Mouse (Mus musculus): ENCODE data around the gene Rad51ap1. TPM values are rescaled to one million over a fixed set of nuclear protein-coding genes. Genes with fewer than 3 reads are reported as not detected.

Rad51ap1 gene
- polyA plus RNA-seq (2016; fragmentation: Nextera tagmentation; extraction: Ambion mirVana), result 42.6 and 45.1 TPM in 2 replicates

DNA sequence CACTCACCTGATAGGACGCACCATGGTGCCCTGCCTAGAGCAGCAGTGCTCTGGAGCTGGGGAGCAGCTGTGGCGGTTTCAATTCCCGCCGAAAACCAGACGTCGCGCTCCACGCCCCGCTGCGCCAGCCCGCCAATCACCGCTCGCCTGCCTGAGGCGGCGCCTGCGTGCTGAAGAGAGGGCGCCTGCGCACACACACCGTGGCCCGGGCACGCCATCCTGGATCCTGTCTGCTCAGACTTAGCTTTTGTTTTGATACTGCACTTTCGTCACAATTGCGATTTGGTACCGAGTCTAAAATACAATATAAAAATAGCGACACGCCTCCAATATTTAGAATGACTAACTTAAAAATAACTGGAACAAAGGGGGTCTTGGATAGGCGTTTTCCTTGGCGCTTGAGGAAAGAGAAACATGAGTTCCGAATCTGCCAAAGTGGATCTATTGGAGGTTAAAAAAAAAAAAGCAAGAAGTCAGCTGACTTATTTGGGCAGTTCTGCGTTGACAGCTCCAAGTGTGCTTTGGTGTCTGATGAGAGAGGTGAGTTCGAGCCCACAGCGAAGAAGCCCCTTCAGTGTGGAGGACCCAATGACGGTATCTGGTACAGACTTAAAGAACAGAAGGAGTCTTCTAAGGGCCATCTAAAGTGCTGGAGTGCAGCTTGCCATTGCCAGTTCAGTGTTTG lies at the start of gene Rad51ap1, which contains the start of gene D6Wsu163e:
Rad51ap1 (minus strand) TSS at position 101 of the 685 bp plus-strand sequence.
D6Wsu163e (plus strand) TSS at position 476 of the 685 bp plus-strand sequence.
- Histone ChIP-seq H3K4me3 (peak within 1 kb of the TSS; percentile 66), H3K4me2 (replicated peaks) (peak within 1 kb of the TSS; percentile 89), H3K27me3 (no peaks in the 10 kb centered on the region), H3K36me3 (peaks cover 7% of the 10 kb centered on the region; the same call in 1 of the 2 replicates), H3K27ac (no peak within 1 kb of the TSS), H3K9ac (peak within 1 kb of the TSS; percentile 58), H3K4me1 (peaks cover 23% of the 10 kb centered on the region), H3K9me3 (replicated peaks) (no peaks in the 10 kb centered on the region)
- WGBS, result under 1% methylated on average over 33 of the region's 33 CpGs
- peak; percentile 97 for ATAC-seq (ENCODE audit: low FRiP score)

DNA sequence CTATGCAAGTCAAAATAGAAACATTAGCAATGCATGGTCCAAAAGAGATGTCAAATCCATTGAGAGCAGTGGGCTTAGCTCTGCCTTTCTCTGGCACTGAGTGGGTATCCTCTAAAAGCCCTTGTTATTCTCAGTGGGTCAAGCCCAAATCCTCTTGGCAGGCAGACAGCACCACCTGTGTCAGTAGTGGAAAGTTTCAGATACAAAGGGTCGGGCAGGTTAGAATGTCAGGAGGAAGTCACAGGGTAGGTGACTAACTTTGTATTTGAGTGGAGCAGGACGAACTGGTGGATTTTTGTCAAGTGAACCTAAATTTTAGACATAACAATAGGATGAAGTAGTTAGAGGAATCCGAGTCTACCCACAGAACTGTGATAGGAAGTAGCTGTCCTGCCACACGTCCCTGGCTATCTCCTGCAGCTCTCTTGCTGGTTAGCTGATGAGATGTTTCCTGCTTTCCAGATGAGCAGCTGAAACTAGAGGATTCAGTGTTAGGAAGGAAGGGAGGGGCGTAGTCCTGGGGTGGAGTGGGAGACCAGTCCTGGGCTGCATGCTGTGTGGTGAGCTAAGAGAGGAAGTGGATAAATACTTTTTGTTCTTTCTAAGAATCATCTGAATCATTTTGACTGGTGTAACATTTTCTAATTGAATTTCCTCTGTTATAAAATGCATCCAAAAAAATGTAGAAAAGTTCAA lies 42.3 kb upstream of the Rad51ap1 start:
- Histone ChIP-seq H3K4me2 (replicated peaks) (no peak overlapping the region), H3K9me3 (replicated peaks) (no peaks in the 10 kb centered on the region), H3K27ac (no peak overlapping the region), H3K27me3 (no peaks in the 10 kb centered on the region), H3K4me1 (no peaks in the 10 kb centered on the region), H3K9ac (no peak overlapping the region), H3K36me3 (peaks cover 6% of the 10 kb centered on the region; the same call in 1 of the 2 replicates), H3K4me3 (no peak overlapping the region)
- ATAC-seq (ENCODE audit: low FRiP score), result no peak
- 77% methylated on average over 5 of the region's 5 CpGs for WGBS

DNA sequence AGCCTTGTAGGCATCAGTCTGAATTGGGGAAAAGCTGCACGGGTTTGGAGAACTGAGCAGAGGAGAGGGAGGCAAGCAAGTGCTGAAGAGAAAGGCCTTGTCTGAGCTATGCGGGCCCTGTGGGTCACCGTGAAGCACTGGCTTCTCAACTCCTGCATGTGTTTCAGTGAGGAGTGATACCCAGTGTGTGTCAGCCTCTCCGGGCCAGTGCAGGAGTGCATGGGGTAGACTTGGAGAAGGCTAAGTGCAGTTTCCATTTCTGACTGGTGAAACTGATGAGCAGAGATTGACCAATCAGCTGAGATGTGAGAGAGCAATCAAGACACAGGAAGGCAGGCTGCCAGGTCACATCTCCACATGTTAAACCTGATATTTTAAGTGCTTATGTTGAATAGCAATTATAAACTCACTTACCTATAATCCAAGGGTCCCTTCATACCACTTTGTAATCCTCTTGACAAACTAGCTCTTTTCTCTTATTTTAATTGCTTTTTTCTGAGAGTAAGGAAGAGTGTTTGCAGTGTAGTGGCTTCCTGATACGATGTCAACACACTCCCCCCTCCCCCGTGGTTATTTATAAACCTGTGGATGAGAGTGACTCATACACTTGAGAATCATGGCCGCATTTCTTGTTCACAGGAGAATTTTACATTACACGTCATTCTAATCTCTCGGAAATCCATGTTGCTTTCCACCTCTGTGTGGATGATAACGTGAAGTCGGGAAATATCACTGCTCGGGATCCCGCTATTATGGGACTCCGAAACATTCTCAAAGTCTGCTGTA lies 27.0 kb upstream of the Rad51ap1 start:
- no peaks in the 10 kb centered on the region for H3K9me3 ChIP-seq (replicated peaks)
- no peaks in the 10 kb centered on the region for H3K27me3 ChIP-seq
- 91% methylated on average over 14 of the region's 14 CpGs for WGBS
- H3K27ac ChIP-seq, result no peak overlapping the region
- no peak overlapping the region for H3K4me3 ChIP-seq
- ATAC-seq (ENCODE audit: low FRiP score), result no peak
- no peak overlapping the region for H3K9ac ChIP-seq
- no peaks in the 10 kb centered on the region for H3K4me1 ChIP-seq
- H3K36me3 ChIP-seq, result peaks cover 36% of the 10 kb centered on the region
- no peak overlapping the region for H3K4me2 ChIP-seq (replicated peaks)

DNA sequence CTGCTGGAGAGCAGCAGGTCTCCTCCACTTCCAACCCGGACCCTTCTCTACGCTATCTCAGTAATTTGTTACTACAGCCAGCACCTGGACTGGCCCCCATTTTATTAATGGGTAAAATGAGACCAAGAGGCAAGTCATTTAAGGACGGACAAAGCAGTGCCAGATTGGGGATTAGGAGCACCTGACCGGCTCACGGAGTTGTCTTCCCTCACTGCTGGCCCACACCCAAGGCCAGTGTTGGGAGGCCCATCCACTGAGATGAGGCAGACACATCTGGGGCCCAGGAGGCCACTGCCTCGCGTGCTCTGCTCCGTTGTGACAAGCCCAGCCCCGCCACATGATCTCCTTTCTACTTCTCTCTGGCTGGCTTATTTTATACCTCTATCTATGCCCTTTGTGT lies 24.0 kb upstream of the Rad51ap1 start:
- Histone ChIP-seq H3K27ac (no peak overlapping the region), H3K9ac (no peak overlapping the region), H3K9me3 (replicated peaks) (no peaks in the 10 kb centered on the region), H3K4me1 (no peaks in the 10 kb centered on the region), H3K4me3 (no peak overlapping the region), H3K36me3 (peaks cover 31% of the 10 kb centered on the region), H3K4me2 (replicated peaks) (no peak overlapping the region), H3K27me3 (no peaks in the 10 kb centered on the region)
- 81% methylated on average over 9 of the region's 9 CpGs for WGBS
- ATAC-seq (ENCODE audit: low FRiP score), result no peak

DNA sequence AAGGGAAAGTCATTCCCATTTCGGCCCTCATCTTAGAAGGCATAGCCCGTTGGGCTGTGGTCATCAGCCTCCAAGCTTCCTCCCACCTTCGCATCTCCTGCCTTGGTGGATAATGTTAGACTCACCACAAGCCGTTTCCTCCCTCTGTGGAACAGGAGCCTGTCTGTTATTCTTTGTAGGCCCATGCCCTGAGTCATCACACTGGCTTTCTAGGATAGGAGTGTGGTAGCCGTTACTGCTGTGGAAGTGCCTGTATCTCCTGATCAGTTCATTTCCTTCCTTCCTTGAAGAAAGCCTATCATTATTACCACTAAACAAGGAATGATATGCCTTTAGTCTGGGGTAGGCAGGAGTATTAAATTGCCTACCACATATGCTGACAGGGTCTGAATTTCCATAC lies 23.3 kb upstream of the Rad51ap1 start:
- Histone ChIP-seq H3K4me1 (no peaks in the 10 kb centered on the region), H3K4me3 (no peak overlapping the region), H3K9ac (no peak overlapping the region), H3K9me3 (replicated peaks) (no peaks in the 10 kb centered on the region), H3K36me3 (peaks cover 25% of the 10 kb centered on the region), H3K27me3 (no peaks in the 10 kb centered on the region), H3K27ac (no peak overlapping the region), H3K4me2 (replicated peaks) (no peak overlapping the region)
- no peak for ATAC-seq (ENCODE audit: low FRiP score)
- 87% methylated on average over 5 of the region's 5 CpGs for WGBS

DNA sequence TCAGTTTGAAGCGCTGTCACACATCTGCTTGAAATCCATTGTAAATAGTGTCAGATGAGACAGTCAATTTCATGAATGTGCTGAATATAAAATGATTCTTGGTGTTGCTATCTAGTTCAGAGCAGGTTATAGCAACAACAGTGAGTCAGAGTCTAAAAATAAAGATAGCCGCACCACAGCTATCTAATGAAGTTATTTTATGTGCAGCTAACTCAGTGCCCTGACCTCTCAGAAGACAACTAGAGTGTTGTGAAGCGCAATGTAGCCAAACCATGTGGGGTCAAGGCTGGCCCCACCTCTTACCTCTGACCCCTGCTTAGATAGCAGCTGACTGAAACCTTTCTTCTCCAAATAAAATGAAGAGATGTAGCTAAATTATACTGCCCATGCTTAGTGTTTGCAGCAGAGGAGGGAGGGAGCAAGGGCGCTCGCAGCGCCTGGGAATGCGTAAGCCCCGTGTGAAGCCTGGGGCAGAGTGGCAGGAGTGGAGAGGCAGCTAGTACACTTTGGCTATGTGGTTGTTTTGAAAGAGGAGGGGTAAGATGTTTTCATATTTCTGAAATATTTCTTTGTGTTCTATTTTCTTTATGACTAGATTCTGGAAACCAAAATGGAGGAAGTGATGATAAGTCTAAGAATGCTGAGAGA lies 22.1 kb upstream of the Rad51ap1 start:
- no peaks in the 10 kb centered on the region for H3K9me3 ChIP-seq (replicated peaks)
- WGBS, result 90% methylated on average over 8 of the region's 8 CpGs

DNA sequence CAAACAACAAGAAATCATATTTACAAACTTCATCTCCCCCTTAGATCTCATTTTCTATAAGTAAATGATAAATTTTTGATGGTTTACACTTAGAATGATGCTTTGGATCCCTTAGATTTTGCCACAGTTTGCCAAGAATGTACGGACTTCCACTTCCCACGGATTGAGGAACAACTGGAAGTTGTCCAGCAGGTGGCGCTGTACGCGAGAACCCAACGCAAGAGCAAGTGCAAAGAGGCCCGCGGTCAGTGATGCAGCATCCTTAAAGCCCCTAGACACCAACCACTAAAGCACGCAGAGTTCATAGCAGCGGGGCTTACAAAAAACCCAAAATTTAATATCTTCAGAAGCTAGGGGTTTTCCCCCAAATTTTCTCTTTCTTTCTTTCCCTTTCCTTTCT lies 16.3 kb upstream of the Rad51ap1 start:
- 14% methylated on average over 10 of the region's 10 CpGs for WGBS
- Histone ChIP-seq H3K4me3 (no peak overlapping the region), H3K4me2 (replicated peaks) (no peak overlapping the region), H3K9me3 (replicated peaks) (no peaks in the 10 kb centered on the region), H3K36me3 (peaks cover 37% of the 10 kb centered on the region), H3K27ac (no peak overlapping the region), H3K27me3 (no peaks in the 10 kb centered on the region), H3K9ac (no peak overlapping the region), H3K4me1 (no peaks in the 10 kb centered on the region)
- no peak for ATAC-seq (ENCODE audit: low FRiP score)

More for the DNA sequence above, 22.1 kb upstream of the Rad51ap1 start:
- no peak for ATAC-seq (ENCODE audit: low FRiP score)
- no peaks in the 10 kb centered on the region for H3K27me3 ChIP-seq
- no peak overlapping the region for H3K9ac ChIP-seq
- H3K4me3 ChIP-seq, result no peak overlapping the region
- no peak overlapping the region for H3K4me2 ChIP-seq (replicated peaks)
- H3K4me1 ChIP-seq, result no peaks in the 10 kb centered on the region
- H3K36me3 ChIP-seq, result peaks cover 30% of the 10 kb centered on the region
- no peak overlapping the region for H3K27ac ChIP-seq

DNA sequence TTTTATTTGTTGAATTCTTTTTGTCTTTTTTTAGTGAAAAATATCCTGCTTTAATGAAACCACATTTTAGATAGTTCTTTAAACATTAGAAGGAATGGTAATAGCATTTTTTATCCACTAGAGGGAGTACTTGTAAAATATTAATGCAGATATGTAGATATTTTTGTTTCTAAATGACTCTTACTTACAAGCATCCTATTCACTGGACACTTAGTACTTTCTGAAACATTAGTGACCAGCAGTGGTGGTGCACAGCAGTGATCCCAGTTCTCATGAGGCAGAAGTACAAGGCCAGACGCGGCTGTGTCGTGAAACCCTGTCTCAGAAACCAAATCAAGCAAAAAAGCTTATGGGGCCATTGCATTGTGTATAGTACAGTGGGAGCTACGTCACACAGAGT lies 8.9 kb upstream of the Rad51ap1 start:
- H3K4me2 ChIP-seq (replicated peaks), result no peak overlapping the region
- H3K27me3 ChIP-seq, result no peaks in the 10 kb centered on the region
- H3K27ac ChIP-seq, result no peak overlapping the region
- H3K4me3 ChIP-seq, result no peak overlapping the region
- H3K4me1 ChIP-seq, result no peaks in the 10 kb centered on the region
- H3K9ac ChIP-seq, result no peak overlapping the region
- WGBS, result 91% methylated on average over 4 of the region's 4 CpGs
- ATAC-seq (ENCODE audit: low FRiP score), result no peak
- no peaks in the 10 kb centered on the region for H3K9me3 ChIP-seq (replicated peaks)
- H3K36me3 ChIP-seq, result peaks cover 30% of the 10 kb centered on the region

DNA sequence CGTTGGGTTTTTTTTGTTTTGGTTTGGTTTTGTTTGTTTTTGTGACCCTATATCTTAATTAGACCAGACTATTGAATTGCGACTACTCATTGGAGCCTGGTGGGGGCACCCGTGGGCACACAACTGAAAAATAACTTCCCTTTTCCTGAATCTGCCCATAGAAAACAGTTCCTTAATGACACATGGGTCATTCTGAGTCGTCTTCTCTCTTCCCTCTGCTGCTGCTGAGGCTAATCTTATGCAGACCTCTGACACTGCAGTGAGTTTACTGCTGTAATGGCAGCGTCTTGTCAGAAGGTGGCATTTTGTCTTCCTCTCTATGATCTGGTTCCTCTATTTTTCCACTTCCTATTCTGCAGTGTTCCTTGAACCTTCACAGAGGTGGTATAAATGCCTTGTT lies 1.1 kb upstream of the Rad51ap1 start:
- no peak for ATAC-seq (ENCODE audit: low FRiP score)
- Histone ChIP-seq H3K4me2 (replicated peaks) (peak overlapping the region; percentile 89), H3K27ac (no peak overlapping the region), H3K9ac (no peak overlapping the region), H3K36me3 (peaks cover 11% of the 10 kb centered on the region; the same call in 1 of the 2 replicates), H3K4me1 (peaks cover 23% of the 10 kb centered on the region), H3K27me3 (no peaks in the 10 kb centered on the region), H3K4me3 (peak overlapping the region; percentile 66), H3K9me3 (replicated peaks) (no peaks in the 10 kb centered on the region)
- 6% methylated on average over 5 of the region's 5 CpGs for WGBS

DNA sequence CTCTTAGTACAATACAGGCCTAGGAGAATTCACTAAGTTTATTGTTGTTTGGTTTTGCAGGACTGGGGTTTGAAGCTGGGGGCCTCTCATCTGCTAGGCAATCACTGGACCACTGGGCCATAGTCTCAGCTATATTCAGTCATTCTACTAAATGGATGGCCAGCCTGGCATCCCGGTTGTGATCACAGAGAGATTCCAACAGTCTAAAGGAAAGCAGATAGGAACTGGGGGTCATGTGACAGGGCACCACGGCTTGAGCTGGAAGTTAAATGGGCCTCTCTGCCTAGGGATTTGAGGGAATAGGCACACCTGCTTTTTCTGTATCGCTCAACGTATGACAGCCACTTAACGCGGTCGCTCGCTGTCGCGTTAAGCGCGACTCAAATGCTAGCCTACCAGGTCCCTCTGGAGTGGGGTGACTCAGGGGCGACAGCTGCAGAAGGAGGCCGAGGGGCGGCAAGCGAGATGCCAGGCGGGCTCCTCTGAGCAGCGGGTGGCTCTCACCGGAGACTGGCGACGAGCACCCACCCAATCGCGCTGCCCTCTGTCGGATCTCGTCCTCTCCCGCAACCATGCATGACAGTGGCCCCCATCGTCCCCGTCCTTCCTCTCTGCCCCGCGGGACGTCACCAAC lies 417 bp downstream of the Rad51ap1 start:
- ATAC-seq (ENCODE audit: low FRiP score), result peak; percentile 4
- Histone ChIP-seq H3K4me1 (peaks cover 23% of the 10 kb centered on the region), H3K27ac (no peak overlapping the region), H3K9ac (peak overlapping the region; percentile 57), H3K4me2 (replicated peaks) (peak overlapping the region; percentile 89), H3K4me3 (peak overlapping the region; percentile 66), H3K36me3 (peaks cover 6% of the 10 kb centered on the region; the same call in 1 of the 2 replicates), H3K9me3 (replicated peaks) (no peaks in the 10 kb centered on the region), H3K27me3 (no peaks in the 10 kb centered on the region)
- 1% methylated on average over 30 of the region's 31 CpGs for WGBS

DNA sequence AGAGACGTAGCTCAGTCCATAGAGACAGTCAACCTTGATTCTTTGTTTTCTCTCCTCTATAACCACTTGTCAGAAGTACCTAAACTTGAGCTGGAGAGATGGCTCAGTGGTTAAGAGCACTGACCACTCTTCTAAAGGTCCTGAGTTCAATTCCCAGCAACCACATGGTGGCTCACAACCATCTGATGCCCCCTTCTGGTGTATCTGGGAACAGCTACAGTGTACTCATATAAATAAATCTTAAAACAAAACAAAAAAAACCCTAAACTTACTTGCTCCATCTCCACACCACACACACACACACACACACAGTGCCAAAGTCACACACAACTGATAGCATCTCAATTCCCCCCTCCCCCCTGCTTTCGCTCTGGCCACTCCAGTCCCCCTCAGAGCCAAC lies 1.3 kb downstream of the Rad51ap1 start:
- H3K36me3 ChIP-seq, result peaks cover 7% of the 10 kb centered on the region; the same call in 1 of the 2 replicates
- peaks cover 23% of the 10 kb centered on the region for H3K4me1 ChIP-seq
- no peaks in the 10 kb centered on the region for H3K27me3 ChIP-seq
- 86% methylated on average over 2 of the region's 2 CpGs for WGBS
- peak overlapping the region; percentile 66 for H3K4me3 ChIP-seq
- peak overlapping the region; percentile 89 for H3K4me2 ChIP-seq (replicated peaks)
- H3K9ac ChIP-seq, result peak overlapping the region; percentile 57; the same call in 1 of the 2 replicates
- no peak for ATAC-seq (ENCODE audit: low FRiP score)
- no peak overlapping the region for H3K27ac ChIP-seq
- H3K9me3 ChIP-seq (replicated peaks), result no peaks in the 10 kb centered on the region

Data from hindbrain, embryonic 12.5 days (tissue).